Mouse (Mus musculus) lung, embryonic 14.5 days (tissue): ENCODE results near the gene Dab1. TPM values are rescaled to one million over a fixed set of nuclear protein-coding genes. Genes with fewer than 3 reads are reported as not detected.

Experiments used
- ATAC-seq: fragments of 200-750 bp; cut with Nextera tagmentation; 2 replicates; pipeline ENCODE4 v1.8.0; 2017; ENCODE audit warnings: mild to moderate bottlenecking, moderate TSS enrichment, moderate library complexity; ENCODE audit not compliant: insufficient read depth
- DNase-seq: peaks from one replicate; pipeline ENCODE4 v3.0.0-alpha.2; 2015
- H3K27ac ChIP-seq: fragments of 300-500 bp; sonication (generic); 2 replicates; pipeline ENCODE4 v1.5.1; 2014; ENCODE audit warnings: low read depth, mild to moderate bottlenecking, moderate library complexity
- H3K27me3 ChIP-seq: fragments of 300-500 bp; sonication (generic); 2 replicates; pipeline ENCODE4 v1.6.1; 2014; ENCODE audit warnings: low read length, control low read depth; ENCODE audit not compliant: insufficient read depth
- H3K36me3 ChIP-seq: fragments of 300-500 bp; sonication (generic); 2 replicates; pipeline ENCODE4 v1.6.1; 2014; ENCODE audit warnings: control low read depth; ENCODE audit not compliant: insufficient read depth
- H3K4me1 ChIP-seq: fragments of 300-500 bp; sonication (generic); 2 replicates; pipeline ENCODE4 v1.6.1; 2014; ENCODE audit warnings: antibody characterized with exemption, control low read depth; ENCODE audit not compliant: insufficient read depth
- H3K4me2 ChIP-seq: fragments of 300-500 bp; sonication (generic); 2 replicates; pipeline ENCODE4 v1.6.1; 2014; ENCODE audit warnings: mild to moderate bottlenecking
- H3K4me3 ChIP-seq: fragments of 300-500 bp; sonication (generic); 2 replicates; pipeline ENCODE4 v1.5.1; 2014; ENCODE audit warnings: low read depth, low read length
- H3K9ac ChIP-seq: fragments of 300-500 bp; sonication (generic); 2 replicates; pipeline ENCODE4 v1.6.1; 2014
- H3K9me3 ChIP-seq: fragments of 300-500 bp; sonication (generic); 2 replicates; pipeline ENCODE4 v1.6.1; 2016; ENCODE audit warnings: low read depth, low read length, control low read depth
- CTCF ChIP-seq: IDR thresholded peaks from 2 replicates; pipeline ENCODE4 v1.5.1; 2016; ENCODE audit warnings: antibody characterized with exemption, low read depth
- WGBS: fragments of 180-500 bp; shearing (Covaris S2); extraction: QIAGEN DNeasy Blood & Tissue Kit; methylation state at CpG from one replicate; pipeline ENCODE4 v1.1.7; 2014; 5-methylcytosine and 5-hydroxymethylcytosine counted together
- polyA plus RNA-seq: library from polyadenylated mRNA; unstranded; fragments of >200 nt; fragmentation: Nextera tagmentation; extraction: Ambion mirVana; gene quantifications from 2 replicates; pipeline ENCODE4 v1.2.1, GENCODE M21; 2014

The Dab1 gene
- polyA plus RNA-seq, 1 experiment from 2014 or later = 4.4 TPM

DNA sequence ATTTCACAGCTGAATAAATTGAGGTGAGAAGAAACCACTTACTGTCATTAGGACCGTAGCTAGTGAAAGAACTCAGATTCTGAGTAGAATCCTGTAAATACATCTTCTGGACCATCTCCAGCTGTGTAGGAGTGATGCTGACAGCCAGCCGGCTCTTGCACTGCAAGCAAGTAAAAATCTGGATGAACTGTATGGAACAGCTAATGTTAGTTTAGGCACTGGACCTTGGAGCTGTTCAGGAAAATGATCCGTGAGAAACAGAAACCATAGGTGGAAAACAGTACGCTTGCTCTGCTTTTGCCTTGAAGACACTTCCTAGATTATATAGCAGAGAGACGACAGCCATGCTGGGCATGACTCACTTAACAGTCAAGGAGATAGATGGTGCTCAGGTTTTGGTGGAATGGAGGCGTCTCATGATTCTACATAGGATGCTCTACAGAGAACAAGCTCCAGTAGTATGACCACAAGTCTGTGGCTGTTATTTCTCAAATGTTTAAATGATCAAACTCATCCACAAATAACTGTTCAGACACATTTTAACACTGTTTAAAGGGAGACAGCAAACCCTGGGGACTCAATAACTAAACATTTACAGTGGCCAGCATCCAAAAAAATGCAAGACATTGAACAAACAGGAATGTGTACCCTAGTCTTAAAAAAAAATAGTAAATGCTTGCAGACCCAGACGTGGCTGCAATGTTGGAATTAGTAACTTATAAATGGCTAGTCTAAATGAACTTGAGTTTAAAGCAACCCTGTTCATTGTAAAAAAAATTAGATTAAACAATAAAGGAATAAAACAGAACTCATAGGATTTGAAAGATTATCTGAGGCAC, 429.0 kb downstream of the Dab1 start:
- H3K9me3 ChIP-seq = no peaks in the 10 kb centered on the region
- H3K4me3 ChIP-seq = no peak overlapping the region
- WGBS = 27% methylated on average over 7 of the region's 7 CpGs
- ATAC-seq (peak; percentile 78), DNase-seq (peak; percentile 69)
- 0 out of 2 replicates have a peak, but pooled peaks cover 7% of the 10 kb centered on the region for H3K4me1 ChIP-seq
- peak overlapping the region; percentile 52; the same call in 1 of the 2 replicates for H3K27ac ChIP-seq
- H3K4me2 ChIP-seq = peak overlapping the region; percentile 29; the same call in 1 of the 2 replicates
- H3K9ac ChIP-seq = no peak overlapping the region
- no peaks in the 10 kb centered on the region for H3K36me3 ChIP-seq
- TF ChIP-seq CTCF = no peak
- no peaks in the 10 kb centered on the region for H3K27me3 ChIP-seq

GRCm38 (mm10) chr4:104057116-104057515, 438.0 kb downstream of the Dab1 start:
- no peak for ATAC-seq
- no peaks in the 10 kb centered on the region for H3K4me1 ChIP-seq
- H3K36me3 ChIP-seq = no peaks in the 10 kb centered on the region
- no peak overlapping the region for H3K4me3 ChIP-seq
- H3K9ac ChIP-seq = no peak overlapping the region
- no peak overlapping the region for H3K27ac ChIP-seq
- peak; percentile 56 for DNase-seq
- H3K27me3 ChIP-seq = no peaks in the 10 kb centered on the region
- no peak for TF ChIP-seq CTCF
- H3K9me3 ChIP-seq = no peaks in the 10 kb centered on the region
- no peak overlapping the region for H3K4me2 ChIP-seq

DNA sequence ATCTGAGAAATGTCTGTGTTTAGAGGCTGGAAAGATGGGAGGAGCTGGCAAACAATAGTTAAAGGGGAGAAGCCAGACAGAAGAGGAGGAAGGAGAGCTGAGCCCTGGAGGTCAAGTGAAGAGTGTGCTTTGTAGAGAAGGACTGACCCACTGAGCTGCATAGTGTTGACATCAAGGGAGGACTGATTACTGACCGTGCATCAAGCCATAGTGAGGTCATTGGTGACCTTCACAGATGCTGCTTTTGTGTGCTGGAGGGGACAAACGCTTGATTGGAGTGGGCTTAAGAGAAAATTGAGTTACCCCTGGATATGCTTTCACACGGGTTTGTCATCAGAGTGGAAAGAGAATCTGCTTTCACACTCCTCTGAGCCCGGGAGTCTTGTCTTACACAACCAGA, 440.4 kb downstream of the Dab1 start:
- no peak overlapping the region for H3K27ac ChIP-seq
- H3K9ac ChIP-seq = no peak overlapping the region
- TF ChIP-seq CTCF = no peak
- no peak overlapping the region for H3K4me2 ChIP-seq
- no peaks in the 10 kb centered on the region for H3K9me3 ChIP-seq
- no peak overlapping the region for H3K4me3 ChIP-seq
- 54% methylated on average over 4 of the region's 4 CpGs for WGBS
- ATAC-seq (no peak), DNase-seq (no peak)
- H3K4me1 ChIP-seq = no peaks in the 10 kb centered on the region
- H3K36me3 ChIP-seq = no peaks in the 10 kb centered on the region
- H3K27me3 ChIP-seq = no peaks in the 10 kb centered on the region

DNA sequence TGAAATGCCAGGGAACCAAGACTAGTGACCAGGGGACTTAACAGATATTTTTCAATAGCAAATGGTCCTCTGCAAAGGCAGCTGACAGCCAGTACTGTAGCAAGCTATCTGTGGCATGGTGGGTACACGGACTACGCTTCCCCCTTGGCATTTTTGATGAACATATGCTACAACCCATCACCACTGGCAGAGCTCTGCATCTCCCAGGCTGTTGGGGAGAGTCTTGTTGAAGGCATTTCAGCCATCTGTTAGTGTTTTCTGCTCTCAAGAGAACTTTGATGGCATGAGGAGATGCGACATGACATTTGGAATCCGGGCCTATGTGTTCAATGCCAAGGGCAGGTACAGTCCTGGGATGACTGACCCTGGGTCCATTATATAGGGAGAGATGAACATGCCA, 443.2 kb downstream of the Dab1 start:
- no peaks in the 10 kb centered on the region for H3K36me3 ChIP-seq
- no peaks in the 10 kb centered on the region for H3K9me3 ChIP-seq
- no peak overlapping the region for H3K4me2 ChIP-seq
- H3K4me1 ChIP-seq = no peaks in the 10 kb centered on the region
- H3K4me3 ChIP-seq = no peak overlapping the region
- 90% methylated on average over 4 of the region's 4 CpGs for WGBS
- H3K9ac ChIP-seq = no peak overlapping the region
- H3K27me3 ChIP-seq = no peaks in the 10 kb centered on the region
- no peak for TF ChIP-seq CTCF
- DNase-seq (no peak), ATAC-seq (no peak)
- no peak overlapping the region for H3K27ac ChIP-seq

DNA sequence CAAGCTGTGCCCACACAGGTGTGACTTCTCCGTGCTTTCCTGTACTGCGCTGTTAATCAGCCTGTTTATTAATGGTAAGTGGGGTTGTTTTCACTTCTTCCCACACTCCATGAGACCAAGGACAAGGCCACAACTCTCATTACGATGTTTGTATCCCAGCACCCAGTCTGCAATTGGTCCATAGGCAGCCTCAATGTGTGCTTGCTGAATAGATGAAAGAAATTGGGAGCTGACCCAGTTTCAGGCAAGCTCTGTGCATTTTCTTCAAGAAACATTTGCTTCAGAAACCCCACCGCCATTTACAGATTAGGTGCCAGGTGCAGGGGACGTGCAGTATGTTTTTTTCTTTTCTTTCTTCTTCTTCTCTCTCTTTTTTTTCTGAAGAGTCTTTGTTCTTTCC, 447.7 kb downstream of the Dab1 start:
- H3K9ac ChIP-seq = no peak overlapping the region
- no peak overlapping the region for H3K27ac ChIP-seq
- DNase-seq = no peak
- WGBS = 71% methylated on average over 5 of the region's 5 CpGs
- no peak for TF ChIP-seq CTCF
- no peak overlapping the region for H3K4me2 ChIP-seq
- ATAC-seq = no peak
- H3K27me3 ChIP-seq = no peaks in the 10 kb centered on the region
- H3K4me3 ChIP-seq = no peak overlapping the region
- H3K4me1 ChIP-seq = no peaks in the 10 kb centered on the region
- no peaks in the 10 kb centered on the region for H3K36me3 ChIP-seq
- no peaks in the 10 kb centered on the region for H3K9me3 ChIP-seq

DNA sequence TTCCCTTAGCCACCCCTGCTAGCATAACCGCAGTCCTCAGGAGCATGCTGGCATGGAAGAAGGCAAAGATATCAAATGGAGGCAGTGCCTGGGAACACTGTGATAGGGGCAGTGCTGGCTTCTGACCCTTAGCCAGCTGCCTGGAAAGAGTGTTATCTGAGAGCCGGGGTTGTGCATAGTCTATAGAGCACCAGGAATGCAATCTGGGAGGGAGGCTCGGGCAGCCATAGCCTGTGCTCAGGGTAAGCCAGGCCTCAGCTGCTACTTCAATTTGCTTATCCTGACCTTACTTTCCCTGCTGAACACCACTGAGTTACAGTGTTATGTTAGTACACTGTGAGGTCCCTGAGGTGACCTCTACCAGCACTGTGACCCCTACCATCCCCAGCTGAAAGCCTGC, 448.6 kb downstream of the Dab1 start:
- Histone ChIP-seq H3K9ac (no peak overlapping the region), H3K4me2 (no peak overlapping the region), H3K9me3 (no peaks in the 10 kb centered on the region), H3K27me3 (no peaks in the 10 kb centered on the region), H3K4me3 (no peak overlapping the region), H3K27ac (no peak overlapping the region), H3K4me1 (no peaks in the 10 kb centered on the region), H3K36me3 (no peaks in the 10 kb centered on the region)
- WGBS = 45% methylated on average over 3 of the region's 3 CpGs
- DNase-seq (no peak), ATAC-seq (no peak)
- no peak for TF ChIP-seq CTCF

- WGBS = 57% methylated on average over 10 of the region's 10 CpGs
- Histone ChIP-seq H3K27ac (no peak overlapping the region), H3K9me3 (no peaks in the 10 kb centered on the region), H3K36me3 (no peaks in the 10 kb centered on the region), H3K4me3 (no peak overlapping the region), H3K4me2 (no peak overlapping the region), H3K9ac (no peak overlapping the region), H3K4me1 (no peaks in the 10 kb centered on the region), H3K27me3 (no peaks in the 10 kb centered on the region)
- ATAC-seq (no peak), DNase-seq (no peak)
- no peak for TF ChIP-seq CTCF
Measured at GRCm38 (mm10) chr4:104071296-104071695, 452.1 kb downstream of the Dab1 start.
